Mouse (Mus musculus) liver, embryonic 12.5 days (tissue): ENCODE measurements around the gene Hes7. TPM values are rescaled to one million over a fixed set of nuclear protein-coding genes. Genes with fewer than 3 reads are reported as not detected.

Experiments used
- ATAC-seq: fragments of 200-750 bp; cut with Nextera tagmentation; 2 replicates; pipeline ENCODE4 v1.8.0; 2017; ENCODE audit warnings: moderate number of reproducible peaks, mild to moderate bottlenecking, moderate library complexity
- H3K27ac ChIP-seq: fragments of 300-500 bp; sonication (generic); 2 replicates; pipeline ENCODE4 v1.5.1; 2016; ENCODE audit warnings: mild to moderate bottlenecking
- H3K27me3 ChIP-seq: fragments of 300-500 bp; sonication (generic); replicated peaks from 2 replicates; pipeline ENCODE4 v1.6.1; 2016; ENCODE audit warnings: mild to moderate bottlenecking, moderate library complexity
- H3K36me3 ChIP-seq: fragments of 300-500 bp; sonication (generic); 2 replicates; pipeline ENCODE4 v1.6.1; 2016; ENCODE audit warnings: mild to moderate bottlenecking, moderate library complexity
- H3K4me1 ChIP-seq: fragments of 300-500 bp; sonication (generic); 2 replicates; pipeline ENCODE4 v1.6.1; 2016
- H3K4me2 ChIP-seq: fragments of 300-500 bp; sonication (generic); 2 replicates; pipeline ENCODE4 v1.6.1; 2016; ENCODE audit warnings: mild to moderate bottlenecking, moderate library complexity
- H3K4me3 ChIP-seq: fragments of 300-500 bp; sonication (generic); 2 replicates; pipeline ENCODE4 v1.5.1; 2016; ENCODE audit warnings: mild to moderate bottlenecking, moderate library complexity
- H3K9ac ChIP-seq: fragments of 300-500 bp; sonication (generic); 2 replicates; pipeline ENCODE4 v1.6.1; 2016; ENCODE audit warnings: mild to moderate bottlenecking, moderate library complexity
- H3K9me3 ChIP-seq: fragments of 300-500 bp; sonication (generic); replicated peaks from 2 replicates; pipeline ENCODE4 v1.6.1; 2016; ENCODE audit warnings: mild to moderate bottlenecking, moderate library complexity
- WGBS: fragments of 180-500 bp; shearing (Covaris S2); methylation state at CpG from one replicate; pipeline ENCODE4 v1.1.7; 2016; ENCODE audit not compliant: insufficient replicate concordance; 5-methylcytosine and 5-hydroxymethylcytosine counted together
- polyA plus RNA-seq: library from polyadenylated mRNA; unstranded; fragments of >200 nt; fragmentation: Nextera tagmentation; extraction: Ambion mirVana; gene quantifications from 2 replicates; pipeline ENCODE4 v1.2.1, GENCODE M21; 2016

The Hes7 gene
- polyA plus RNA-seq, 1 experiment from 2014 or later: 0.46 TPM

DNA sequence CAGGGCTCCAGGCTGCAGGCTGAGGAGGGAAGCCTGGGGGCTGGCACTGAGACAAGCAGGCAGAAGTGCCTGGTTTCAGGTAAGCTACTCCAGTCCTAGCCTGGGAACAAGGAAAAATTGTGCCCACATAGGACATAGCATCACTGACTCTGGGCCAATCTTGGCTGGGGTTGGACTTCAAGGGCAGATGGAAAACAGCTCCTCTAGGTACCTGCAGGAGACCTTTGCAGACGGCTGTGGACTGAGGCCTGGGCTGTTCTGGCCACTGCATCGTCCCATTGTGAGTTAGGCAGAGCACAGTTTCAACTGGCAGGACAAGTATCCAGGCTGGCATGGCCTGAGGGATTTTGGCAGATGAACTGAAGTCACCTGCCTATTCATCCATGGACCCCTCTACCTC lies 14.4 kb upstream of the Hes7 start:
- Histone ChIP-seq H3K4me1 (peaks cover 20% of the 10 kb centered on the region), H3K4me3 (no peak overlapping the region), H3K36me3 (peaks cover 89% of the 10 kb centered on the region), H3K27ac (no peak overlapping the region), H3K4me2 (no peak overlapping the region), H3K9me3 (no peaks in the 10 kb centered on the region), H3K9ac (no peak overlapping the region), H3K27me3 (no peaks in the 10 kb centered on the region)
- no peak for ATAC-seq
- WGBS: 69% methylated on average over 2 of the region's 2 CpGs

GRCm38 (mm10) chr11:69106299-69106698 lies 13.9 kb upstream of the Hes7 start:
- 81% methylated on average over 11 of the region's 11 CpGs for WGBS
- H3K36me3 ChIP-seq: peaks cover 84% of the 10 kb centered on the region
- no peak for ATAC-seq

DNA sequence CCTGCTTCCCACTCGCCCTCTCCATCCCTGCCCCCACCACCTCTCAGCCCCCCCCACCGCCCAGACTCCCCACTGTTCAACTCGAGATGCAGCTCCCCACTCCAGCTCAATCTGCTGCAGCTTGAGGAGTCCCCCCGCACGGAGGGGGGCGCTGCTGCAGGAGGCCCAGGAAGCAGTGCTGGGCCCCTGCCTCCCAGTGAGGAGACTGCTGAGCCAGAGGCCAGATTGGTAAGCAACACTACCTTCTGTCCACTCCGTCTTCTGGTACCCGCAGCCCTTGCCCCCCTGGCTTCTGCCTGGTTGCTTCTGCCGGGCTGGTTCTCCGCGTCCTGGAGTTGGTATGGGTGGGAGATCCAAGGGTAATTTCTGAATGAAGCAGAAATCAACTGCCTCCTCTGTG lies 13.4 kb upstream of the Hes7 start:
- ATAC-seq: no peak
- WGBS: 86% methylated on average over 11 of the region's 11 CpGs
- Histone ChIP-seq H3K4me3 (no peak overlapping the region), H3K27ac (no peak overlapping the region), H3K4me1 (peaks cover 25% of the 10 kb centered on the region), H3K9ac (no peak overlapping the region), H3K27me3 (peaks cover 2% of the 10 kb centered on the region; the same call in 1 of the 2 replicates), H3K9me3 (no peaks in the 10 kb centered on the region), H3K36me3 (peaks cover 78% of the 10 kb centered on the region), H3K4me2 (no peak overlapping the region)

More at GRCm38 (mm10) chr11:69106299-69106698, 13.9 kb upstream of the Hes7 start:
- H3K27ac ChIP-seq: no peak overlapping the region
- no peaks in the 10 kb centered on the region for H3K27me3 ChIP-seq
- H3K9me3 ChIP-seq: no peaks in the 10 kb centered on the region
- no peak overlapping the region for H3K4me2 ChIP-seq
- H3K4me1 ChIP-seq: peaks cover 19% of the 10 kb centered on the region
- no peak overlapping the region for H3K4me3 ChIP-seq
- no peak overlapping the region for H3K9ac ChIP-seq

DNA sequence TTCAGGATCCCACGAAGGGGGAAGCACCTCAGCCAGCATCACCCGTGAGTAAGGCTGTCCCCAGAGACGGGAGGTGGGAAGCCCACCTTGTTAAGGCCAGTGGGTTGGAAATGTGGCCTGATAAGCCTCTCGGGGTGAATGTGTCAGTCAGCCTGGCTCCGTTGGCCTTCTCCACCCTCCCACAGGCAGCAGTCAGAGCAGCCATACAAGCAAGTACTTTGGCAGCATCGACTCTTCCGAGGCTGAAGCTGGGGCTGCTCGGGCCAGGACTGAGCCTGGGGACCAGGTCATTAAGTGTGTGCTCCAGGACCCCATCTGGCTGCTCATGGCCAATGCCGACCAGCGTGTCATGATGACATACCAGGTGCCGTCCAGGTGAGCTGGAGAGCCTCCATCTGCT lies 12.5 kb upstream of the Hes7 start:
- Histone ChIP-seq H3K9me3 (no peaks in the 10 kb centered on the region), H3K4me2 (no peak overlapping the region), H3K27me3 (peaks cover 10% of the 10 kb centered on the region), H3K9ac (no peak overlapping the region), H3K36me3 (peaks cover 70% of the 10 kb centered on the region), H3K4me1 (peaks cover 32% of the 10 kb centered on the region), H3K4me3 (no peak overlapping the region), H3K27ac (no peak overlapping the region)
- ATAC-seq: no peak
- WGBS: 75% methylated on average over 11 of the region's 11 CpGs

DNA sequence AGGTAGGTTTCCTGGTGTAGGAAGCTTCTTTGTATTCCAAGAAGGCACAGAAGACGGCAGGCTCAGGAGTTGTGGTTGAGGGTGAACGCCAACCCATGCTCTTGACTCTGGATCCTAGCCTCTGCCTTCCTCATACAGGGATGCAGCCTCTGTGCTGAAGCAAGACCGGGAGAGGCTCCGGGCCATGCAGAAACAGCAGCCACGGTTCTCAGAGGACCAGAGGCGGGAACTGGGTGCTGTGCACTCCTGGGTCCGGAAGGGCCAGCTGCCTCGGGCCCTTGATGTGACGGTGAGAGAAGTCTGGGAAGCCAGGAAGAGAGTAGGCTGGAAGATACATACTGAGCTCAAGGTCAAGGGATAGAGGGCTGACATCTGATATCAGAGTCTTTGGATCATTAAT lies 12.0 kb upstream of the Hes7 start:
- H3K4me3 ChIP-seq: no peak overlapping the region
- 82% methylated on average over 9 of the region's 9 CpGs for WGBS
- no peaks in the 10 kb centered on the region for H3K9me3 ChIP-seq
- H3K27me3 ChIP-seq: peaks cover 16% of the 10 kb centered on the region
- H3K4me1 ChIP-seq: peaks cover 32% of the 10 kb centered on the region
- no peak for ATAC-seq
- H3K36me3 ChIP-seq: peaks cover 64% of the 10 kb centered on the region
- no peak overlapping the region for H3K27ac ChIP-seq
- no peak overlapping the region for H3K9ac ChIP-seq
- H3K4me2 ChIP-seq: no peak overlapping the region

GRCm38 (mm10) chr11:69109032-69109900 lies 10.9 kb upstream of the Hes7 start:
- Histone ChIP-seq H3K27ac (peak overlapping the region; percentile 67; the same call in 1 of the 2 replicates), H3K9me3 (no peaks in the 10 kb centered on the region), H3K36me3 (peaks cover 54% of the 10 kb centered on the region), H3K4me3 (0 out of 2 replicates have a peak overlapping the region, but pooled peaks have one; percentile 57), H3K9ac (peak overlapping the region; percentile 53; the same call in 1 of the 2 replicates), H3K4me2 (peak overlapping the region; percentile 70), H3K4me1 (peaks cover 32% of the 10 kb centered on the region), H3K27me3 (peaks cover 22% of the 10 kb centered on the region)
- ATAC-seq: no peak
- WGBS: 79% methylated on average over 13 of the region's 13 CpGs

GRCm38 (mm10) chr11:69110319-69111046 lies 9.7 kb upstream of the Hes7 start:
- Histone ChIP-seq H3K27me3 (peaks cover 24% of the 10 kb centered on the region), H3K36me3 (peaks cover 42% of the 10 kb centered on the region), H3K27ac (peak overlapping the region; percentile 67), H3K4me3 (peak overlapping the region; percentile 57), H3K9me3 (no peaks in the 10 kb centered on the region), H3K9ac (peak overlapping the region; percentile 53), H3K4me1 (peaks cover 32% of the 10 kb centered on the region), H3K4me2 (peak overlapping the region; percentile 70)
- under 1% methylated on average over 30 of the region's 30 CpGs for WGBS
- ATAC-seq: peak; percentile 78

- ATAC-seq: no peak
- no peaks in the 10 kb centered on the region for H3K9me3 ChIP-seq
- H3K36me3 ChIP-seq: peaks cover 34% of the 10 kb centered on the region
- H3K27me3 ChIP-seq: peaks cover 28% of the 10 kb centered on the region
- 4% methylated on average over 21 of the region's 21 CpGs for WGBS
- H3K4me3 ChIP-seq: peak overlapping the region; percentile 57
- 0 out of 2 replicates have a peak overlapping the region, but pooled peaks have one; percentile 33 for H3K27ac ChIP-seq
- H3K9ac ChIP-seq: peak overlapping the region; percentile 50
- H3K4me2 ChIP-seq: peak overlapping the region; percentile 70
- peaks cover 32% of the 10 kb centered on the region for H3K4me1 ChIP-seq
Measured at GRCm38 (mm10) chr11:69111051-69111810, 9.0 kb upstream of the Hes7 start.

GRCm38 (mm10) chr11:69111865-69112264 lies 8.3 kb upstream of the Hes7 start:
- WGBS: 34% methylated on average over 4 of the region's 4 CpGs
- peaks cover 28% of the 10 kb centered on the region for H3K27me3 ChIP-seq
- no peak overlapping the region for H3K27ac ChIP-seq
- no peaks in the 10 kb centered on the region for H3K9me3 ChIP-seq
- ATAC-seq: no peak
- peaks cover 28% of the 10 kb centered on the region for H3K36me3 ChIP-seq
- peaks cover 36% of the 10 kb centered on the region for H3K4me1 ChIP-seq
- H3K4me2 ChIP-seq: peak overlapping the region; percentile 70
- peak overlapping the region; percentile 57; the same call in 1 of the 2 replicates for H3K4me3 ChIP-seq
- no peak overlapping the region for H3K9ac ChIP-seq

- Histone ChIP-seq H3K4me1 (peaks cover 46% of the 10 kb centered on the region), H3K9ac (no peak overlapping the region), H3K4me3 (no peak overlapping the region), H3K4me2 (no peak overlapping the region), H3K36me3 (peaks cover 7% of the 10 kb centered on the region), H3K27me3 (peaks cover 30% of the 10 kb centered on the region), H3K27ac (no peak overlapping the region), H3K9me3 (no peaks in the 10 kb centered on the region)
- no peak for ATAC-seq
- 31% methylated on average over 3 of the region's 3 CpGs for whole genome bisulfite sequencing
Measured at GRCm38 (mm10) chr11:69114018-69114417, 6.2 kb upstream of the Hes7 start.

DNA sequence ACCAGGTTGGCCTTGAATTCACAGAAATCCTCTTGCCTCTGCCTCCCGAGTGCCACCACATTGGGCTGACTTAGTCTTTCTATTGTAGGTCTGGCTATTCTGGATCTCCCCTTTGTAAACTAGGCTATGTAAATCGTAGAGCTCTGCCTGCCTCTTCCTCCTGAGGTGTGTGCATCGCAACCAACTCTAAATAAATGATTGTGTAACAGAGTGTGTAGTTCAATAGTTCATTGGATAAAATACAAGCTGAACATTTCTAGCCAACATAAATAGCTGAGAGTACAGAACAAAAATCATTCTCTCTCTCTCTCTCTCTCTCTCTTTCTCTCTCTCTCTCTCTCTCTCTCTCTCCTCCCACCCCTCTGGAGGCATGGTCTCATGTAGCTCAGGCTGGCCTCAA lies 5.6 kb upstream of the Hes7 start:
- Histone ChIP-seq H3K27ac (no peak overlapping the region), H3K9me3 (no peaks in the 10 kb centered on the region), H3K4me3 (no peak overlapping the region), H3K27me3 (peaks cover 36% of the 10 kb centered on the region), H3K36me3 (peaks cover under 1% of the 10 kb centered on the region), H3K4me1 (peaks cover 46% of the 10 kb centered on the region), H3K9ac (no peak overlapping the region), H3K4me2 (no peak overlapping the region)
- 63% methylated on average over 3 of the region's 3 CpGs for WGBS
- ATAC-seq: no peak
